In the genomic region with DNA sequence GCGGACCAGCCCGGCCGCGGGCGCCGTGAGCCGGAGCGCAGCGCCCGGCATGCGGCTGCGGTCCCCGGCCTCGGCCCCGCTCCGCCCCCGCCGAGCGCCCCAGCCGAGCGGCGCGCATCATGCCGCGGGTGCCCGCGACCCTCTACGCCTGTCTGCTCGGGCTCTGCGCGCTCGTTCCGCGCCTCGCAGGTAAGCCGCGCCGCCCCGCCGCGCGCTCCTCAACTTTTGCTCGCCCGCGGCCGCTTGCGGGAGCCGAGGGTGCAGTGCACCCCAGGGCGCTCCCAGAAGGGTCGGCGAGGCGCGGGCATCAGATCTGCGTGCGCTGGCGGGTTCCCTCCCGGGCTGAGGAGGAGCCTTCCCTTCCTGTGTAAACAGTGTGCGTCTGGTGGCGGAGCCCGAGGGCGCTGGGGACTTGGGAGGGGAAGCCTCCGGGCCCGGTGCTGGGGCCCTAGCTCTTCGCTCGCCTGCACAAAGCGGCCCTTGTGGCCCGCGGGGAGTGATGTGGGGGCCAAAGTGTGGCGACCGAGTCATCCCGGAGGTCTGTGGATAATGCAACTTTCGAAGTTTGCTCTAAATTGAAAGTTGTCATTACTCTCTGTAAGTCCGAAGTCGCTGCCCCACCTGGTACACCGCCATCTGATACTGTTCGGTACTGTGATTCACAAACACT, we compare ENCODE assay signal across 8 mouse cellular contexts. TPM values are rescaled to one million over a fixed set of nuclear protein-coding genes. Genes with fewer than 3 reads are reported as not detected.
DNase-seq lines count a peak whose midpoint lies in the region; ATAC-seq and TF ChIP-seq lines count a peak whose summit lies in the region.

No protein-coding gene starts in this region.

- DNase-seq in frontal cortex, postnatal 36 days (ENCODE audit: low spot score in 2 of 2) = peak; percentile 21 to 23
- DNase-seq in frontal cortex, postnatal 14 days (ENCODE audit: low spot score in 2 of 2) = no peak
- DNase-seq in brain, embryonic 14.5 days (ENCODE audit: low read depth) = peak; percentile 59
- DNase-seq in hindbrain, embryonic 10.5 days (ENCODE audit: low spot score) = peak; percentile 63
- peak; percentile 24 to 50 for DNase-seq in layer of hippocampus, postnatal 36 days

- 0 out of 2 replicates have a peak, but pooled peaks have one; percentile 7 for TF ChIP-seq POLR2A in brain, embryonic 14.5 days (IDR thresholded peaks at IDR 0.05; ENCODE audit: borderline replicate concordance, extremely low read depth, insufficient read depth, insufficient read length, poor library complexity, severe bottlenecking)

- peak overlapping the region; percentile 64 for H3K9ac ChIP-seq in forebrain, embryonic 15.5 days (replicated peaks)
- peak overlapping the region; percentile 91 for H3K9ac ChIP-seq in stomach, embryonic 16.5 days (ENCODE audit: low read length)

- ATAC-seq in forebrain, embryonic 15.5 days (replicated peaks) = peak; percentile 55
- peak; percentile 56 for ATAC-seq in megakaryocyte progenitor cell, adult 5-6 weeks (replicated peaks; ENCODE audit: poor library complexity)
- peak; percentile 69; the same call in 1 of the 2 replicates for ATAC-seq in stomach, embryonic 16.5 days (ENCODE audit: insufficient read depth, low FRiP score)

- no peak for TF ChIP-seq CTCF in brain, embryonic 14.5 days (IDR thresholded peaks at IDR 0.05; ENCODE audit: borderline replicate concordance, extremely low read depth, insufficient read depth, insufficient read length)

- H3K4me1 ChIP-seq in forebrain, embryonic 15.5 days = peaks cover 45% of the 10 kb centered on the region
- peaks cover 47% of the 10 kb centered on the region for H3K4me1 ChIP-seq in hindbrain, embryonic 10.5 days (replicated peaks)
- H3K4me1 ChIP-seq in stomach, embryonic 16.5 days (ENCODE audit: control insufficient read depth, insufficient read depth, low read length) = peaks cover 37% of the 10 kb centered on the region

- H3K36me3 ChIP-seq in forebrain, embryonic 15.5 days = no peaks in the 10 kb centered on the region
- no peaks in the 10 kb centered on the region for H3K36me3 ChIP-seq in hindbrain, embryonic 10.5 days
- H3K36me3 ChIP-seq in stomach, embryonic 16.5 days (ENCODE audit: control insufficient read depth, insufficient read depth, low read length) = no peaks in the 10 kb centered on the region

- under 1% methylated on average over 68 of the region's 76 CpGs for WGBS in forebrain, embryonic 15.5 days
- under 1% methylated on average over 76 of the region's 76 CpGs for WGBS in hindbrain, embryonic 10.5 days
- under 1% methylated on average over 76 of the region's 76 CpGs for WGBS in stomach, embryonic 16.5 days

- H3K4me2 ChIP-seq in forebrain, embryonic 15.5 days (replicated peaks) = peak overlapping the region; percentile 100
- peak overlapping the region; percentile 77 for H3K4me2 ChIP-seq in stomach, embryonic 16.5 days (ENCODE audit: low read depth, low read length)

- no peaks in the 10 kb centered on the region for H3K9me3 ChIP-seq in forebrain, embryonic 15.5 days
- H3K9me3 ChIP-seq in hindbrain, embryonic 10.5 days = no peaks in the 10 kb centered on the region
- no peaks in the 10 kb centered on the region for H3K9me3 ChIP-seq in stomach, embryonic 16.5 days (replicated peaks; ENCODE audit: control insufficient read depth, low read length)

- peaks cover 28% of the 10 kb centered on the region for H3K27me3 ChIP-seq in forebrain, embryonic 15.5 days
- peaks cover 68% of the 10 kb centered on the region for H3K27me3 ChIP-seq in hindbrain, embryonic 10.5 days (ENCODE audit: insufficient read depth, poor library complexity, severe bottlenecking)
- no peaks in the 10 kb centered on the region for H3K27me3 ChIP-seq in stomach, embryonic 16.5 days (ENCODE audit: control insufficient read depth, insufficient read depth, low read length)

- H3K4me3 ChIP-seq in forebrain, embryonic 15.5 days = peak overlapping the region; percentile 71
- peak overlapping the region; percentile 86 for H3K4me3 ChIP-seq in hindbrain, embryonic 10.5 days
- H3K4me3 ChIP-seq in stomach, embryonic 16.5 days (replicated peaks; ENCODE audit: low read length) = peak overlapping the region; percentile 86

- H3K27ac ChIP-seq in forebrain, embryonic 15.5 days (replicated peaks) = no peak overlapping the region
- H3K27ac ChIP-seq in hindbrain, embryonic 10.5 days = peak overlapping the region; percentile 88
- peak overlapping the region; percentile 89 for H3K27ac ChIP-seq in stomach, embryonic 16.5 days (ENCODE audit: low read length)

RNA-seq across cellular contexts. Expression of a gene that starts 0.5 kb away (rescaled TPM):
- 22.4 and 36.7 TPM in 2 replicates for polyA plus RNA-seq in brain, embryonic 14.5 days (2012; rRNA removed)
- 10.6 and 13.3 TPM in 2 replicates for polyA plus RNA-seq in forebrain, embryonic 15.5 days (2015; fragmentation: Nextera tagmentation; extraction: Ambion mirVana)
- polyA plus RNA-seq in hindbrain, embryonic 10.5 days (2016; fragmentation: Nextera tagmentation; extraction: Ambion mirVana) = 24.2 and 30.3 TPM in 2 replicates
- total RNA-seq in layer of hippocampus, postnatal 36 days (2021) = 10 to 100 TPM; 40.7 to 42.7 TPM
- 4.4 and 8.1 TPM in 2 replicates for total RNA-seq in megakaryocyte progenitor cell, adult 5-6 weeks (2015)
- 5.5 and 8.5 TPM in 2 replicates for total RNA-seq in megakaryocyte progenitor cell, adult 5-6 weeks (2017)
- 15.0 and 15.2 TPM in 2 replicates for polyA plus RNA-seq in stomach, embryonic 16.5 days (2015; fragmentation: Nextera tagmentation; extraction: Ambion mirVana)

RNA-seq across cellular contexts. Expression of a gene that starts 36.1 kb away (rescaled TPM):
- polyA plus RNA-seq in brain, embryonic 14.5 days (2012; rRNA removed) = 0.08 and 0.19 TPM in 2 replicates
- not detected in 2 replicates for polyA plus RNA-seq in forebrain, embryonic 15.5 days (2015; fragmentation: Nextera tagmentation; extraction: Ambion mirVana)
- 0.09 and 0.26 TPM in 2 replicates for polyA plus RNA-seq in hindbrain, embryonic 10.5 days (2016; fragmentation: Nextera tagmentation; extraction: Ambion mirVana)
- total RNA-seq in layer of hippocampus, postnatal 36 days (2021) = not detected
- 52.3 and 76.8 TPM in 2 replicates for total RNA-seq in megakaryocyte progenitor cell, adult 5-6 weeks (2015)
- 41.4 and 61.6 TPM in 2 replicates for total RNA-seq in megakaryocyte progenitor cell, adult 5-6 weeks (2017)
- polyA plus RNA-seq in stomach, embryonic 16.5 days (2015; fragmentation: Nextera tagmentation; extraction: Ambion mirVana) = 31.5 and 37.0 TPM in 2 replicates

Comparison
In these comparisons a context has a peak if more than half of its experiments do, and no peak if none do; other contexts are left out.
1. DNase-seq: peak in frontal cortex, postnatal 36 days (2 of 2), brain, embryonic 14.5 days (single experiment), hindbrain, embryonic 10.5 days (single experiment) and layer of hippocampus, postnatal 36 days (2 of 2); none in frontal cortex, postnatal 14 days (0 of 2).
2. RNA of a gene that starts 36.1 kb away (polyA plus RNA-seq): 31.5 to 37.0 TPM in stomach, embryonic 16.5 days; 0.08 to 0.19 TPM in brain, embryonic 14.5 days, 0.09 to 0.26 TPM in hindbrain, embryonic 10.5 days and not detected in forebrain, embryonic 15.5 days; every median in the first group is over 10 times any median in the second.
3. Peak in every context shown above with its lines, with median percentiles within 50 percentile points of each other: ATAC-seq and H3K4me3 ChIP-seq.